Mouse (Mus musculus): ENCODE measurements at regions not wholly inside any gene's neighbourhood (a gene's known extent, or its start where the extent isn't known, plus 50 kb on each side); places are given as distances from the start of the nearest gene placed in this dataset.

DNA sequence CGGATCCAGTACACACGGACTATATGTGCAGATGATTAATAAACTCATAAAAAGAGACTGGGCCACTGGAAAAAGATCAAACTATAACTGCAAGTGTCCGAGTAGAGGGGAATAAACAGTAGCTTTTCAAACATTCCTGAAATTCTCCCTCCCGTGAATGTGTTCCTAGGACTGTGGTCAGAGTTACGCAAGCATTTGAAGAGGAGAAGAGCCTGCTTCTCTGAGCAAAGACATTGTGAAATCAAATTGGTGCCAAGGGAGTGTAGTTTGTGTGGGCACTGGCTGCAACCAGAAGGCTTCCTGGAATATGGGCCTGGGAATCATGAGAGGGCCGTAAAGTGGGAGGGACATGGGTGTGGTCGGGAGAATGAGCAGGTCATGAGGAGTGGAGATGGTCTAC, 78.3 kb upstream of the Stx18 start:
- WGBS = 88% methylated on average over 7 of the region's 7 CpGs
- H3K4me1 ChIP-seq (ENCODE audit: control insufficient read depth, insufficient read depth, low read length) = no peaks in the 10 kb centered on the region
- TF ChIP-seq POLR2A (IDR thresholded peaks at IDR 0.05; ENCODE audit: insufficient read depth, low read depth, low read length) = no peak
- TF ChIP-seq CTCF (IDR thresholded peaks at IDR 0.05; ENCODE audit: insufficient read depth, low read depth, low read length) = no peak
- H3K27ac ChIP-seq (ENCODE audit: insufficient read depth, low read depth, low read length) = no peak overlapping the region
- no peak overlapping the region for H3K4me3 ChIP-seq (ENCODE audit: insufficient read depth, low read depth, low read length)

DNA sequence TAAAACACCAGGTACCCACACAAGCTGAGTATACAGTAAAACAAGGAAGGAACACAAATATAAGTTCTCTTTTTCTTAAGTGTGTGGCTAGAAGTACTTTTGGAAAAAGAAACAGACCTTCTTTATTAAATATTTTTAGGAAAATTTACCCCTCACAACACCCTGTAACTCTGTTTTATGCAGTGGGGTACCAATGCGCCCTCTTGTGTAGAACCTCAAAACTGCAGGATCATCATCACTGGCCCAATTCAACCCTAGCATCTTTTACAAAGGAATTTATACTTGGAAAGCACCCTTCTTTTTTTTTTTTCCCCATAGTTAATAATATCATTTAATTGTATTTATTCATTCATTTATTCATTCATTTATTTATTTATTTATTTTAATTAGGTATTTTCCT, 86.4 kb upstream of the Stx18 start:
- no peak overlapping the region for H3K4me3 ChIP-seq (ENCODE audit: insufficient read depth, low read depth, low read length)
- TF ChIP-seq CTCF (IDR thresholded peaks at IDR 0.05; ENCODE audit: insufficient read depth, low read depth, low read length) = no peak
- no peak for TF ChIP-seq POLR2A (IDR thresholded peaks at IDR 0.05; ENCODE audit: insufficient read depth, low read depth, low read length)
- WGBS = 6% methylated on average over 1 of the region's 1 CpGs
- H3K27ac ChIP-seq (ENCODE audit: insufficient read depth, low read depth, low read length) = no peak overlapping the region
- H3K4me1 ChIP-seq (ENCODE audit: control insufficient read depth, insufficient read depth, low read length) = no peaks in the 10 kb centered on the region

DNA sequence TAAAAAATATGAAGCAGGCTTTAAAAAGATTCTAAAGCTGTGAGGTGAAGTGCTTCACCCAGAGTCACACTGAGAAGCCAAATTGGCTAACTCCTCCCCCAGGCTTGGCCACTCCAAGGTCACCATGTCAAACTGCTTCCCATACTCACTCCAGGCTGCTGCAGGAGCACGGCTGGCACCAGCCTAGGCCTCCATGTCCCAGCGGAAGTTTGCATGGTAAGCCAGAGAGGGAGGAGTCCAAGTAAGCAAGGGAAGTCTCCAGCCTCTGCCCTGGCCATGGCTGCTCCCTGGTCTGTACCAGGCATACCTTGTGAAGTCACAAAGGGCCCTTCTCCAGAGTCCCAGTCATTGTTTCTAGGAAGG, 105.8 kb upstream of the Stx18 start:
- Histone ChIP-seq H3K27ac (ENCODE audit: insufficient read depth, low read depth, low read length) (no peak overlapping the region), H3K4me3 (ENCODE audit: insufficient read depth, low read depth, low read length) (no peak overlapping the region), H3K4me1 (ENCODE audit: control insufficient read depth, insufficient read depth, low read length) (peaks cover 5% of the 10 kb centered on the region; the same call in 1 of the 2 replicates)
- 71% methylated on average over 2 of the region's 2 CpGs for WGBS
- TF ChIP-seq CTCF (IDR thresholded peaks at IDR 0.05; ENCODE audit: insufficient read depth, low read depth, low read length) (no peak), POLR2A (IDR thresholded peaks at IDR 0.05; ENCODE audit: insufficient read depth, low read depth, low read length) (no peak)

DNA sequence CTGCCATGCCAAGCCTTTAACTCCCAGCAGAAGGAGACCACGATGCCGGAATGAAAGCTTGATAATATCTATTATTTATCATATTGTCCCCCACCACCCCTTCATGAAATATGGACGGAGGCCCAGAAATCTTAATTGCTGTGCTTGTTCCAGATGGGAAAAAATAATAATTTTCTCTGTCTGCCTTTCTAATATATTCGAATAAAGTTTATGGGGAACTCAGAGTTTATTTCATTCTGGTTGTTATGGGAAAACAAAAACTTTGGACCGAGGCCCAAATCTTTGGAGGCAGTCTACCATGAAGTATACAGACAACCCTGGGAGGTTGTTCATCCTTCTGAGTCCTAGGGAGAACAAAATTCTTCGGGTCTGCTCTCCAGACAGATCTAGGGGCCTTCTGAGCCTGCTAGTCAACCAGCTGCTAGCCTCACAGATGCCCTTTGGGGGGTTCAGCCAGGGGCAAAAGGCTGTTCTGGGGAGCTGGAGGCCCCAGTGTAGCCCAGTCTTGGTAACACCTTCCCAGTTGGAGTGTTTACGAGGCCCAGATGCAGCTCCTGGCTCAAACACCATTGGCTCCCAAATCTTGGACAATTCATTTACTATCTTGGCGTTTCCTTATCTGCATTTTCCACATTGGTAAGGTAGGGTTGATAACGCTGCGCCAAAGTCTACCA, 106.3 kb upstream of the Stx18 start:
- no peak overlapping the region for H3K27ac ChIP-seq (ENCODE audit: insufficient read depth, low read depth, low read length)
- TF ChIP-seq CTCF (IDR thresholded peaks at IDR 0.05; ENCODE audit: insufficient read depth, low read depth, low read length) (no peak), POLR2A (IDR thresholded peaks at IDR 0.05; ENCODE audit: insufficient read depth, low read depth, low read length) (no peak)
- H3K4me1 ChIP-seq (ENCODE audit: control insufficient read depth, insufficient read depth, low read length) = peaks cover 5% of the 10 kb centered on the region; the same call in 1 of the 2 replicates
- no peak overlapping the region for H3K4me3 ChIP-seq (ENCODE audit: insufficient read depth, low read depth, low read length)
- WGBS = 60% methylated on average over 10 of the region's 10 CpGs

DNA sequence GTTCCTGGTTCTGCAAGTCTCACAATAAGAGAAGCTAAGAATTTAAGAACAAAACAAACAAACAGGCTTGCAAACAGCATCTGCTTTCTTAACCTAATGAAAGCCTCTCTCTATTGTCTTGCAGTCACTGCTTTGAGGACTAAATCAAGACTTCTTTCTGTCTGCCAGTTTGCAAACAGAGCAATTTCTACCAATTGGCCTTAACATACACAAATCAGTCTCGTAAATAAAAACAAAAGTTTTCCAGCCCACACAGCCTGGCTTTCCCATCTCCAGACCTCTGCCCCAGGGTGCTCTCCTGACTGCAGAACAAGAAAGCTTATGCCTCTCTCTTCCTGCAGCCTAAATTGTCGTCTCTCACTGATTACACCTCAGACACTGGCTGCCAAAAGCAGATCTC, 96.1 kb upstream of the Msx1 start:
- WGBS = 25% methylated on average over 2 of the region's 2 CpGs
- Histone ChIP-seq H3K4me3 (ENCODE audit: insufficient read depth, low read depth, low read length) (no peak overlapping the region), H3K27ac (ENCODE audit: insufficient read depth, low read depth, low read length) (no peak overlapping the region), H3K4me1 (ENCODE audit: control insufficient read depth, insufficient read depth, low read length) (peaks cover 4% of the 10 kb centered on the region; the same call in 1 of the 2 replicates)
- no peak for TF ChIP-seq POLR2A (IDR thresholded peaks at IDR 0.05; ENCODE audit: insufficient read depth, low read depth, low read length)
- TF ChIP-seq CTCF (IDR thresholded peaks at IDR 0.05; ENCODE audit: insufficient read depth, low read depth, low read length) = no peak

DNA sequence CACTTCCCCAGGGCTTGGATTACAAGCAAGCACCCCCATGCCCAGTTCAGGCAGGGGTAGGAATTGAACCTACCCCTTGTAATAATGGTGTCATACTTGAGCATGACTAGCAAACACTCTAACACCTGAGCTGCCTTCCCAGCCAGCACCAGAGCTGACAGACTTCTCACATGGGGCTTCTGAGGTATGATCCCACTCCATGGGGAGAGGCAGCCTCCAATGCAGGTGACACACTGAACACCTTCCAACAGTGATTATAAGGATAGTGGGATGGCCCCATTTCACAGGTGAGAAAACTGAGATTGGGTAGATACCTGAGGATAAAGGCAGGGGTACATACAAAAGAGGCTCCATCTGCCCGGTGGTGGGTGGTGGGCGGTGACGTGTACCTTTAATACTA, 94.7 kb upstream of the Msx1 start:
- TF ChIP-seq CTCF (IDR thresholded peaks at IDR 0.05; ENCODE audit: insufficient read depth, low read depth, low read length) = no peak
- no peak for TF ChIP-seq POLR2A (IDR thresholded peaks at IDR 0.05; ENCODE audit: insufficient read depth, low read depth, low read length)
- 91% methylated on average over 3 of the region's 3 CpGs for WGBS
- Histone ChIP-seq H3K4me1 (ENCODE audit: control insufficient read depth, insufficient read depth, low read length) (peaks cover 4% of the 10 kb centered on the region; the same call in 1 of the 2 replicates), H3K27ac (ENCODE audit: insufficient read depth, low read depth, low read length) (no peak overlapping the region), H3K4me3 (ENCODE audit: insufficient read depth, low read depth, low read length) (no peak overlapping the region)

DNA sequence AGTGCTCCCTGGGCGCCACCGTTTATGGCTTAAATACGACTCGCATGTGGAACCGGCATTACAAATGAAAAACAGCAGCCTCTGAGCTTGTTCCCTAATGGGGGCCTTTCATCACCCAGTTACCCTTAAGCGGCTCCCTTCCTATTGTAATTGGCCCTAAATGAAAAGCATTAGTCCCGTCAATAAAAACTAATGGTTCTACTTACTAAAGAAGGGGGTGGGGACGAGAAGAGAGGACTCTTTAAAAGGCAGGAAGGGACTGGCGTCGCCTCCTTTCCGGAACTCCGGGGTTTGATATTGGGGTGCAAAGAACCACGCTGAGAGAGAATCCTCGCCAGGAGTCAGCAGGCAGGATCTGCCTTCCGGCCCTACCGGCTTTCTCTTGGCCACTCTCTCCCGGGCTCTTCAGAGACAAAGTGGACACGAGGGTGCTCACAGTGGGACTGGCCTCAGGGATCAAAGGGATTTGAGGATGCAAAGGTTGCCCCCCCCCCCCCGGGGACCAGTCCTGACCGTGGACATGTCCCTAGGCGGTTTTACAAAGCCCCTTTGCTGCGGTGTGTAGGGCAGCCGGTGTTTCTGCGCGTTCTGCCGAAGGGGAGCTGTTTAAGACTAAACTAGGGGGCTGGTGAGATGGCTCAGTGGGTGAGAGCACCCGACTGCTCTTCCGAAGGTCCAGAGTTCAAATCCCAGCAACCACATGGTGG, 93.8 kb upstream of the Msx1 start:
- H3K4me3 ChIP-seq (ENCODE audit: insufficient read depth, low read depth, low read length) = no peak overlapping the region; the same call in 1 of the 2 replicates
- no peak overlapping the region for H3K27ac ChIP-seq (ENCODE audit: insufficient read depth, low read depth, low read length)
- peaks cover 4% of the 10 kb centered on the region; the same call in 1 of the 2 replicates for H3K4me1 ChIP-seq (ENCODE audit: control insufficient read depth, insufficient read depth, low read length)
- no peak for TF ChIP-seq POLR2A (IDR thresholded peaks at IDR 0.05; ENCODE audit: insufficient read depth, low read depth, low read length)
- no peak for TF ChIP-seq CTCF (IDR thresholded peaks at IDR 0.05; ENCODE audit: insufficient read depth, low read depth, low read length)
- 12% methylated on average over 28 of the region's 28 CpGs for WGBS

DNA sequence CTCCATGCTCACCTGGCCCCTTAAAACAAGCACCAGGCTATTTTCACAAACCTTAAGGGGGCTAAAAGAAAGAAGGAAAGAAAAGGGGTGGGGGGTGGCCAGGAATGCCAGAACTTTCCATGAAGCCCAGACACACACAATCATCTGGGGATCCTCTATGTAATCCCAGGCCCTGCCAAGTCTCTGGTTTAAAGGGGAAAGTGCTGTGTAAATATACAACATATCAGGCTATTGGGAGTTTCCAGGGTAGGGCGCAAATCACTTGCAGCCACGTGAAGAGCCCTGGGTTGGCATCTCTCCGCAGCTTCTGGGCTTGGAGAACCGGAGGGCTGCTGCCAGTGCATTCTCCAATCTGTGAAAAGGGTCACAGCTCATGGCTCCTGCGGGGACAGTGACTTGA, 92.8 kb upstream of the Msx1 start:
- H3K4me3 ChIP-seq (ENCODE audit: insufficient read depth, low read depth, low read length) = no peak overlapping the region
- H3K27ac ChIP-seq (ENCODE audit: insufficient read depth, low read depth, low read length) = no peak overlapping the region
- TF ChIP-seq CTCF (IDR thresholded peaks at IDR 0.05; ENCODE audit: insufficient read depth, low read depth, low read length) (no peak), POLR2A (IDR thresholded peaks at IDR 0.05; ENCODE audit: insufficient read depth, low read depth, low read length) (no peak)
- H3K4me1 ChIP-seq (ENCODE audit: control insufficient read depth, insufficient read depth, low read length) = peaks cover 4% of the 10 kb centered on the region; the same call in 1 of the 2 replicates
- 43% methylated on average over 5 of the region's 5 CpGs for WGBS

DNA sequence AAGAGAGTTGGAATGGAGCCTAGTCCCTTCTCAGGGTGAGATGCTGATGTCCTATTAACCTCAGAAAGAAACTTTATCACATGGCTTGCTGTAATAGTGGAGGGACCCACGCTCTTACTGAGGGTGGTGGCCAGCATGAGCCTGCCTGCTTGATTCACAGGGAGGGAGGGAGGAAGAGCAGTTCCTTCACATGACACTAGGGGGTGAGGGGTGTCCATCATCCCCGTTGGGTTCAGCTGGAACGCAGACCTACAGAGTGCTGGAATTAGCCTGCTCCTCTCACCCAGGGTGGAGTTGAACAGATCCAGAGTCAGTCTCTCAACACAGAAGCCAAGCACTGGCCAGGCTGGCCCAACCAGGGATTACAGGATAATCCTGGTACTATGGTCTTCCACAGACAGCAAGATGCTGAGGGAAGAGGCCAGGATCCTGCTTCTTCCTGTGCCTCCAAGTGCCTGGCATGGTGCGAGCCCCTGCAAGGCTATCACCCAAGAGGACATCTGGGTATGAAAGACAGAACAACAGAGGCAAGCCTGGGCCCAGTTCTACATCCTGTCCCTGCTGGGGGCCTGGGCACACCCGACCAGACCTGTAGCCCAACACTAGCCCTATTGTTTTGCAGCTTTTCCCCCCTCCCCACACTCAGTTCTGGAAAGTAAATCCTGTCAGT, 80.4 kb upstream of the Msx1 start:
- Histone ChIP-seq H3K4me1 (ENCODE audit: control insufficient read depth, insufficient read depth, low read length) (peaks cover 17% of the 10 kb centered on the region; the same call in 1 of the 2 replicates), H3K27ac (ENCODE audit: insufficient read depth, low read depth, low read length) (no peak overlapping the region), H3K4me3 (ENCODE audit: insufficient read depth, low read depth, low read length) (no peak overlapping the region)
- WGBS = 63% methylated on average over 5 of the region's 5 CpGs
- TF ChIP-seq POLR2A (IDR thresholded peaks at IDR 0.05; ENCODE audit: insufficient read depth, low read depth, low read length) = no peak
- TF ChIP-seq CTCF (IDR thresholded peaks at IDR 0.05; ENCODE audit: insufficient read depth, low read depth, low read length) = no peak

Measured in olfactory bulb, adult 2 months (tissue).